Mouse (Mus musculus): ENCODE measurements around the gene Kcnma1. TPM values are rescaled to one million over a fixed set of nuclear protein-coding genes. Genes with fewer than 3 reads are reported as not detected.

Kcnma1 gene
- polyA plus RNA-seq, 1 experiment from 2014 or later = 0.42 TPM

- Histone ChIP-seq H3K27me3 (replicated peaks) (no peaks in the 10 kb centered on the region), H3K36me3 (no peaks in the 10 kb centered on the region), H3K4me1 (replicated peaks) (no peaks in the 10 kb centered on the region), H3K27ac (ENCODE audit: poor library complexity, severe bottlenecking) (no peak overlapping the region), H3K4me3 (no peak overlapping the region), H3K9ac (no peak overlapping the region), H3K9me3 (replicated peaks) (no peaks in the 10 kb centered on the region), H3K4me2 (no peak overlapping the region)
- 68% methylated on average over 3 of the region's 3 CpGs for WGBS
- no peak for ATAC-seq (ENCODE audit: insufficient number of reproducible peaks, low FRiP score)
Measured at GRCm38 (mm10) chr14:23437467-23437866, 576.8 kb downstream of the Kcnma1 start.

GRCm38 (mm10) chr14:23435861-23436260 lies 578.4 kb downstream of the Kcnma1 start:
- no peaks in the 10 kb centered on the region for H3K4me1 ChIP-seq (replicated peaks)
- H3K27me3 ChIP-seq (replicated peaks) = no peaks in the 10 kb centered on the region
- no peaks in the 10 kb centered on the region for H3K36me3 ChIP-seq
- no peak overlapping the region for H3K27ac ChIP-seq (ENCODE audit: poor library complexity, severe bottlenecking)
- no peak overlapping the region for H3K4me2 ChIP-seq
- 63% methylated on average over 8 of the region's 8 CpGs for WGBS
- no peak overlapping the region for H3K9ac ChIP-seq
- no peaks in the 10 kb centered on the region for H3K9me3 ChIP-seq (replicated peaks)
- no peak for ATAC-seq (ENCODE audit: insufficient number of reproducible peaks, low FRiP score)
- H3K4me3 ChIP-seq = no peak overlapping the region

GRCm38 (mm10) chr14:23430006-23430405 lies 584.3 kb downstream of the Kcnma1 start:
- no peaks in the 10 kb centered on the region for H3K4me1 ChIP-seq (replicated peaks)

DNA sequence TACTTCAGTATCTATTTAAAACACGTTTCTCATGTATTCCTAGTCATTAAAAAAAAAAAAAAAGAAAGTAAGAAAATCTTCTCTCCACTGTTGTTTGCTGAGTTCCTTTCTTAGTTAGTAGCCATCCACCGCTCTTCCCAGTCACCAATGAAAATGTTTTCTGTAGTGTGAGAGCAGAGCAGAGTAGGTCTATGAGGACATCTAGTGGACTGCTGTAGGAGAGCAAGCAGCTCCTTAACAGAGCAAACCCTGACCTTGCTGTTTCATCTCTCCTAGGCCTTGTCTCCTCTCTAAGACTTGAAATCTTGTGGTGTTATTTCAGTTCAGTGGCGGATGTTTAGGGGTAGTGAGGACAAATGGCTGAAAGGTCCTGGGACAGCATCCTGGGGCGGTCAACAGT lies 585.2 kb downstream of the Kcnma1 start:
- WGBS = 30% methylated on average over 4 of the region's 4 CpGs
- Histone ChIP-seq H3K4me2 (no peak overlapping the region), H3K9me3 (replicated peaks) (no peaks in the 10 kb centered on the region), H3K4me1 (replicated peaks) (no peaks in the 10 kb centered on the region), H3K36me3 (no peaks in the 10 kb centered on the region), H3K27ac (ENCODE audit: poor library complexity, severe bottlenecking) (no peak overlapping the region), H3K27me3 (replicated peaks) (no peaks in the 10 kb centered on the region), H3K9ac (no peak overlapping the region), H3K4me3 (no peak overlapping the region)
- ATAC-seq (ENCODE audit: insufficient number of reproducible peaks, low FRiP score) = no peak

More at GRCm38 (mm10) chr14:23430006-23430405, 584.3 kb downstream of the Kcnma1 start:
- WGBS = 78% methylated on average over 2 of the region's 2 CpGs
- Histone ChIP-seq H3K27me3 (replicated peaks) (no peaks in the 10 kb centered on the region), H3K9me3 (replicated peaks) (no peaks in the 10 kb centered on the region), H3K36me3 (no peaks in the 10 kb centered on the region), H3K4me3 (no peak overlapping the region), H3K4me2 (no peak overlapping the region), H3K9ac (no peak overlapping the region), H3K27ac (ENCODE audit: poor library complexity, severe bottlenecking) (no peak overlapping the region)
- no peak for ATAC-seq (ENCODE audit: insufficient number of reproducible peaks, low FRiP score)

DNA sequence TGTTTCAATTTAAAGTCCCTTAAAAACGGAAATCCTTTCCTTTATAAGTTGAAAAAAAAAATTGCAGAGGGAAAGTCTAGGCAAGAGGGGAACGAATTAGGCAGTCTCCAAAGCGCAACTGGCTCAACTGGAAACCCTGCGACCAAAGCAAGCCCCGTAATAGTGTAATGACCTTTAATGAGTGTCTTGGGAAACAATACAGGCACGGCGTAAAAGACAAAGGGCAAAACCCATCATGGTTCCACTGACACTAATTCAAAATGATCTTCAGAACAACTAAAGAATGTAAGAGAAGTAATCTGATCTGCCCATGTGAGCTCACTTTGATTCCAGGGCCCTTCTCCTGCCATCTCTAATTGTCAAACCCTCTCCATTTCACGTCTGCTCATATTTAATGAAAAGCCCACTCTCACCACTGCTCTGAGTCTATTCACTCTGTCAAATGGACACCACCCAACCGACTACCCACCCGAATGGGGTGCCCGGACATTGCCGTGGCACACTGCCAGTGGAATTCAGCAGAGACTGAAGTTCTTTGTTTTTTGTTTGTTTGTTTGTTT lies 591.7 kb downstream of the Kcnma1 start:
- ATAC-seq (ENCODE audit: insufficient number of reproducible peaks, low FRiP score) = no peak
- Histone ChIP-seq H3K4me3 (no peak overlapping the region), H3K27me3 (replicated peaks) (no peaks in the 10 kb centered on the region), H3K9ac (no peak overlapping the region), H3K9me3 (replicated peaks) (no peaks in the 10 kb centered on the region), H3K4me1 (replicated peaks) (no peaks in the 10 kb centered on the region), H3K36me3 (no peaks in the 10 kb centered on the region), H3K27ac (ENCODE audit: poor library complexity, severe bottlenecking) (no peak overlapping the region), H3K4me2 (no peak overlapping the region)
- WGBS = 77% methylated on average over 12 of the region's 12 CpGs

DNA sequence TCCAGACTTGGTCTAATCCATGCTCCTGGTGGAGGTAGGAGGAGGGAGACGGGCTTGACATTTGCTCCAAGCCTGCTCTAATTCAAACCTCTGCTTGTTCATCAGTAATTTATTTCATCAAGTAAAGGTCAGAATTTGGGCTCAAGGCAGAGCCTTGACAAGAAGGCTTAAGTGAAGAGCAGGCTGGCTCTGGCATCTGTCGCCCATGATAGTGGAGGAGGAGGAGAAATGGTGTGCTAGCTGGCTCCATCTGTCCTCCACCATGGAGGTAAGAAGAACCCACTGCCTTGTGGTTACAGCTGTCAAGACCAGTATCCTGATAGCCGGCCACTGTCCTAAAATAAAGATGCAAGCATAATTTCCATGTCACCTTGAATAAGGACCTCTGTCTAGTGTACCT lies 595.3 kb downstream of the Kcnma1 start:
- Histone ChIP-seq H3K4me1 (replicated peaks) (no peaks in the 10 kb centered on the region), H3K4me3 (no peak overlapping the region), H3K36me3 (no peaks in the 10 kb centered on the region), H3K4me2 (no peak overlapping the region), H3K27ac (ENCODE audit: poor library complexity, severe bottlenecking) (no peak overlapping the region), H3K9ac (no peak overlapping the region), H3K9me3 (replicated peaks) (no peaks in the 10 kb centered on the region), H3K27me3 (replicated peaks) (no peaks in the 10 kb centered on the region)
- no peak for ATAC-seq (ENCODE audit: insufficient number of reproducible peaks, low FRiP score)
- WGBS = 75% methylated on average over 3 of the region's 3 CpGs

DNA sequence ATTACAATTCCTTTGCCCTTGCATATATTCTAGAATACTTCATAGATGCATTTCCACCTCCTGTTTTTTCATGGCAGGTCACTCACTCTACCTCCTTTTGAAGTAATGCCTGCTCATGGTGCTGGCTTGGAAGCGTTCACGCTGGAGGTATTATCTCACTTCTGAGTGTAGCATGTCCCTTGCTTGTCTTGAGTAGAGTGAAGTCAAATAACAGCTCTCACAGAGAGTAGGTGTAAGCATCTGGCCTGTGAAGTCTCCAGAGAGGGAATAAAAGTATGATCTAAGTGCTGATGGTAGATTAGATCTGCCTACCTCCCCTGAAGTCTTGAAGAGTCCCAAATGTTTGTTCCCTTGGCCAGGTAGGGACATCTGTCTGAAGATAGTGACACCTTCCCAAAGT lies 607.2 kb downstream of the Kcnma1 start:
- Histone ChIP-seq H3K27ac (ENCODE audit: poor library complexity, severe bottlenecking) (no peak overlapping the region), H3K36me3 (no peaks in the 10 kb centered on the region), H3K27me3 (replicated peaks) (no peaks in the 10 kb centered on the region), H3K4me1 (replicated peaks) (no peaks in the 10 kb centered on the region), H3K9ac (no peak overlapping the region), H3K4me3 (no peak overlapping the region), H3K9me3 (replicated peaks) (no peaks in the 10 kb centered on the region), H3K4me2 (no peak overlapping the region)
- 69% methylated on average over 2 of the region's 2 CpGs for WGBS
- no peak for ATAC-seq (ENCODE audit: insufficient number of reproducible peaks, low FRiP score)

GRCm38 (mm10) chr14:23400777-23401469 lies 613.4 kb downstream of the Kcnma1 start:
- no peak for ATAC-seq (ENCODE audit: insufficient number of reproducible peaks, low FRiP score)
- H3K9ac ChIP-seq = no peak overlapping the region
- H3K4me2 ChIP-seq = no peak overlapping the region
- no peaks in the 10 kb centered on the region for H3K4me1 ChIP-seq (replicated peaks)
- no peak overlapping the region for H3K27ac ChIP-seq (ENCODE audit: poor library complexity, severe bottlenecking)
- H3K27me3 ChIP-seq (replicated peaks) = no peaks in the 10 kb centered on the region
- WGBS = 24% methylated on average over 6 of the region's 6 CpGs
- H3K4me3 ChIP-seq = no peak overlapping the region
- no peaks in the 10 kb centered on the region for H3K9me3 ChIP-seq (replicated peaks)
- no peaks in the 10 kb centered on the region for H3K36me3 ChIP-seq

- H3K4me2 ChIP-seq = no peak overlapping the region
- H3K9me3 ChIP-seq (replicated peaks) = no peaks in the 10 kb centered on the region
- no peak for ATAC-seq (ENCODE audit: insufficient number of reproducible peaks, low FRiP score)
- no peak overlapping the region for H3K4me3 ChIP-seq
- no peaks in the 10 kb centered on the region for H3K36me3 ChIP-seq
- H3K9ac ChIP-seq = no peak overlapping the region
- 69% methylated on average over 1 of the region's 1 CpGs for WGBS
- H3K27ac ChIP-seq (ENCODE audit: poor library complexity, severe bottlenecking) = no peak overlapping the region
- no peaks in the 10 kb centered on the region for H3K27me3 ChIP-seq (replicated peaks)
- H3K4me1 ChIP-seq (replicated peaks) = no peaks in the 10 kb centered on the region
Measured at GRCm38 (mm10) chr14:23397642-23398041, 616.6 kb downstream of the Kcnma1 start.

- Histone ChIP-seq H3K27ac (ENCODE audit: poor library complexity, severe bottlenecking) (no peak overlapping the region), H3K9me3 (replicated peaks) (no peaks in the 10 kb centered on the region), H3K9ac (no peak overlapping the region), H3K4me1 (replicated peaks) (peaks cover 8% of the 10 kb centered on the region), H3K4me3 (no peak overlapping the region), H3K27me3 (replicated peaks) (no peaks in the 10 kb centered on the region), H3K36me3 (no peaks in the 10 kb centered on the region), H3K4me2 (no peak overlapping the region)
- ATAC-seq (ENCODE audit: insufficient number of reproducible peaks, low FRiP score) = no peak
- WGBS = 26% methylated on average over 3 of the region's 3 CpGs
Measured at GRCm38 (mm10) chr14:23391566-23391965, 622.7 kb downstream of the Kcnma1 start.

DNA sequence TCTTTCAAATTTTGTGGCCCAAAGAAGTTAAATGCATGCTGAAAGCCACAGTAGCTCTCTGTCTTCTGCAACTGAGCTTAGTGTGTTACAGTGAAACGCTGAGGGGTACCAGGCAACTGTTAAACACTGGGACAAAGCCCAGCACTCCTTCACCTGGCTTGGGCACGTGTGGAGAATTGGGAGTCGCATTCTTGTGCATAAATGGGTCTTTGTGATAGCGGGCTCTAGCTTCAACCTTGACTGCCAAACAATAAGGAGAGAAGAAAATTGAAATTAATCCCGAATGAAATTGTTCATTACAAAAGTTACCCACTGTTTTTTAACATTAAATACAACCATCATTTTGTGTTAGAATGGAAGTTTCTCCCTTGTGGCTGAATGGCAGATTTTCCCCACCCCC lies 623.5 kb downstream of the Kcnma1 start:
- peaks cover 11% of the 10 kb centered on the region for H3K4me1 ChIP-seq (replicated peaks)
- no peak overlapping the region for H3K4me2 ChIP-seq
- H3K4me3 ChIP-seq = no peak overlapping the region
- no peaks in the 10 kb centered on the region for H3K9me3 ChIP-seq (replicated peaks)
- H3K27me3 ChIP-seq (replicated peaks) = no peaks in the 10 kb centered on the region
- H3K36me3 ChIP-seq = no peaks in the 10 kb centered on the region
- no peak overlapping the region for H3K9ac ChIP-seq
- no peak for ATAC-seq (ENCODE audit: insufficient number of reproducible peaks, low FRiP score)
- 76% methylated on average over 5 of the region's 5 CpGs for whole genome bisulfite sequencing
- H3K27ac ChIP-seq (ENCODE audit: poor library complexity, severe bottlenecking) = no peak overlapping the region

GRCm38 (mm10) chr14:23390161-23390560 lies 624.1 kb downstream of the Kcnma1 start:
- Histone ChIP-seq H3K27me3 (replicated peaks) (no peaks in the 10 kb centered on the region), H3K36me3 (no peaks in the 10 kb centered on the region), H3K4me2 (no peak overlapping the region), H3K4me3 (no peak overlapping the region), H3K27ac (ENCODE audit: poor library complexity, severe bottlenecking) (no peak overlapping the region), H3K9ac (no peak overlapping the region), H3K4me1 (replicated peaks) (peaks cover 11% of the 10 kb centered on the region), H3K9me3 (replicated peaks) (no peaks in the 10 kb centered on the region)
- ATAC-seq (ENCODE audit: insufficient number of reproducible peaks, low FRiP score) = no peak
- WGBS = 62% methylated on average over 4 of the region's 4 CpGs
